Mouse (Mus musculus) v-Abl transformed pro-B cells (cell line): ENCODE data around the gene Hist1h2ad.
"Not testable (repeated sequence)": the region's sequence is repeated elsewhere in the genome, so short reads cannot be mapped to it uniquely, and the experiment has no call there.

Experiments
- in situ Hi-C, 2 experiments: fragments of 400-800 bp; cut with MboI; formaldehyde crosslinking; loops; one replicate each; pipeline ENCODE4 v1.15.1; 2025; ENCODE audit not compliant: unreplicated experiment in 2 of 2

The Hist1h2ad gene

DNA sequence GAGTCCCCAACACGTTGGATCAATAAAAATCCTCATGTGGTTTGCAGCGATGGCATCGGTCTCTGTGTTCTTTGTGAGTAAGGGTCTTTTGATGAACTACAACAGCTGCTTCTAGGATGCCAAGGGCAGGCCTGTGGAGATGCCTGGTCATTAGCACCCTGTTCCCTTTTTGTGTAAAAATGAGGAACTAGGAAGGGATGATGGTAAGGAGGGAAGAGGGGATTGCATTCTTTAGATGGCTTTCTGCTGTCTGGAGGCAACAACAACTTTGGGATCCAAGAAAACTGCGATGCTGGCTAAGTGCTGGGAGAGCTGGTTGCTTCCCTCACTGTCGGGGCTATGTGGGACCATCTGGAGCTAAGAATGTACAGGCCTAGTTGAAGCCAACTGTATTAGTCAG, 35.9 kb upstream of the Hist1h2ad start:
- in situ Hi-C loops = no loop called here

DNA sequence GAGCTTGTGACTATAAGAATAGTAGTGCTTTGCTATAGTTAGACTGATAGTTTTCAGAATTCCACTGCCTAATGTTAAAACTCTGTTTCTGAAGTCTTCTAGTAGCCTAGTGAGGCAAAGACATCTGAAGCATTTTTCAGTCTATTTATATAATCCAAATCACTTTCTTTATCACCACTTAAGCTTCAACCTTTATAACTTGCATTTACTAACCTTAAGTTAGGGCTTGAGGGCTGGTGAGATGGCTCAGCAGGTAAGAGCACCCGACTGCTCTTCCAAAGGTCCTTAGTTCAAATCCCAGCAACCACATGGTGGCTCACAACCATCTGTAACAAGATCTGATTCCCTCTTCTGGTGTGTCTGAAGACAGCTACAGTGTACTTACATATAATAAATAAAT, 34.4 kb upstream of the Hist1h2ad start:
- in situ Hi-C loops = not testable (repeated sequence)

- in situ Hi-C loops = no loop called here
These were observed 32.7 kb upstream of the Hist1h2ad start for GRCm38 (mm10) chr13:23541497-23541896.

DNA sequence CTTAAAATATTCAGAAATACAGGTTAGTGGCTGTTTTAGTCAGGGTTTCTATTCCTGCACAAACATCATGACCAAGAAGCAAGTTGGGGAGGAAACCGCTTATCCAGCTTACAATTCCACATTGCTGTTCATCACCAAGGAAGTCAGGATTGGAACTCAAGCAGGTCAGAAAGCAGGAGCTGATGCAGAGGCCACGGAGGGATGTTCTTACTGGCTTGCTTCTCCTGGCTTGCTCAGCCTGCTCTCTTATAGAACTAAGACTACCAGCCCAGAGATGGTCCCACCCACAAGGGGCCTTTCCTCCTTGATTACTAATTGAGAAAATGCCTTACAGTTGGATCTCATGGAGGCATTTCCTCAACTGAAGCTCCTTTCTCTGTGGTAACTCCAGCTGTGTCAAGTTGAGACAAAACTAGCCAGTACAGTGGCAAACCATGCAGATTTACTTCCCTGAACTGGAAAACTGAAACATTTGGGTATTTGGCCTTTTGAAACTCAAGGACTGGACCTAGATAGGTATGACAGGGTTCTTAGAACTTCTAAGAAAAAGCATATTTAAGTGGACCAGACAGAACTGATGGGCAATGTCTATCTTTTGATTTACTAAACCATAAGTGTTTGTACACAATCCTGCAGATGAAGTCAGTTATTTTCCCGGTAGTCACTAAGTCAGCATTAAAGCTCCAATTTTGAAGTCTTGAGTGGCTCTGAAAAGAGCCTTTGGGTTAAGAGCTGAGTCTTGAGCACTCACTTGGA, 31.8 kb upstream of the Hist1h2ad start:
- in situ Hi-C loops = not testable (repeated sequence)

DNA sequence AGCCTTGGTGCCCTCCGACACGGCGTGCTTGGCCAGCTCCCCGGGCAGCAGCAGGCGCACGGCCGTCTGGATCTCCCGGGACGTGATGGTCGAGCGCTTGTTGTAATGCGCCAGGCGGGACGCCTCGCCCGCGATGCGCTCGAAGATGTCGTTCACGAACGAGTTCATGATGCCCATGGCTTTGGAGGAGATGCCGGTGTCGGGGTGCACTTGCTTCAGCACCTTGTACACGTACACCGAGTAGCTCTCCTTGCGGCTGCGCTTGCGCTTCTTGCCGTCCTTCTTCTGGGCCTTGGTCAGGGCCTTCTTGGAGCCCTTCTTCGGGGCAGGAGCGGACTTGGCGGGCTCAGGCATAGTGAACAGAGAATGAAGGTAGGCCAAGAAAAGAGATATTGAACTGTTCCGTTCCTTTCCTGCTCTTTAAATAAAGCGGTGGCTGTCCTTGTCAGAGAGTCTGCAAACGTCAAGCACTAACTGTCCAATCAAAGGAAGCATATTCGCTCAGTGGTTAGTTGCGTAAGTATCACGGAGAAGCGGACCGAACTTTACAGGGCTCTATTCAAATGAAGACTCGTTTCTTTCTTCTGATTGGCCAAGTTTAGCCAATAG, 31.1 kb upstream of the Hist1h2ad start, which contains the start of gene Hist1h2bh:
TSS of gene Hist1h2bh (minus strand) at position 394 of the 609 bp plus-strand sequence.
- in situ Hi-C loops = not testable (repeated sequence)

DNA sequence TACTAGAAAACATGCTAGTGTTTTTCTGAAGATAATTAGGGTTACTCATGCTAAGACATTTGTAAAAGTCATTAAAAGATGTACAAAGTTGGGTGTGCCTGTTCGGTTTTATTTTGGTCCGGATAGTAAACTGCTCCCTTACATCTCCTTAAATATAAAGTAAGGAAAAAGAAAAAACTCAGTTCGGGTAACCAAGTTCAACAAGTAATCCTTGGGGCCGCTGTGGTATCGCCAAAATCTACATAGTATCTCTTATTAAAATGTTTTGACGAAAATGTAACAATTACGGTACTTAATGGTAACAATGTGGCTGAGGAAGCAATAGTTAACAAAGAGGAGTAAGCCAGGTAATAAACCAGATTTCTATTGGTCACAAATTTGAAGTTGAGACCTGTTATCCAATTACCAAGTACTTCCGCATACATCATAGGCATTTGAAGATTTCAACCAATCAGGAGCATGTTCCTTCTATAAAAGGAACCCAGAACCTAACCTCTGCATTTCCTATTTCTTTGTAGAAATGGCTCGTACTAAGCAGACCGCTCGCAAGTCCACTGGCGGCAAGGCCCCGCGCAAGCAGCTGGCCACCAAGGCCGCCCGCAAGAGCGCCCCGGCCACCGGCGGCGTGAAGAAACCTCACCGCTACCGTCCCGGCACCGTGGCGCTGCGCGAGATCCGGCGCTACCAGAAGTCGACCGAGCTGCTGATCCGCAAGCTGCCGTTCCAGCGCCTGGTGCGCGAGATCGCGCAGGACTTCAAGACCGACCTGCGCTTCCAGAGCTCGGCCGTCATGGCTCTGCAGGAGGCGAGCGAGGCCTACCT, 30.0 kb upstream of the Hist1h2ad start, which contains the start of gene Hist1h3f:
TSS of gene Hist1h3f (plus strand) at position 88 of the 822 bp plus-strand sequence.
- in situ Hi-C loops = no loop called here

GRCm38 (mm10) chr13:23544787-23545120, 29.4 kb upstream of the Hist1h2ad start:
- in situ Hi-C loops = not testable (repeated sequence)

DNA sequence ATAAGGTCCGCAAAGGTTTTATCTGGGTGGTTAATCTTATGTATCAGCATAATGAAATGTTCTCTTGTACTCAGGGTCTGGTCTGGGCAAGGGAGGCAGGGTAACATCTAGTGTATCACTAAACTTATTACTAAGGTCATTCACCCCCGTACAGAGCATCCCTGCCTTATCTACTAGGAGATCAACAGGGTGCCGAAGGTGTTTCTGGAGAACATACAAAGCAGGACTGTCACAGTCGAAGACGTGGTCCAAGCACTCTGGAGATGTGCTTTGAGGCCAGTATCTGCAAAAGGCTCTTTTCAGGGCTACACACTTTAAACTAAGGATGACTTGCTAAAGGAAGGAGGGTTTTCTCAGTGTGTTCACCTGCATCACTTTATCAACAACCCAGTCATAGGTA, 27.5 kb upstream of the Hist1h2ad start:
- in situ Hi-C loops = no loop called here

DNA sequence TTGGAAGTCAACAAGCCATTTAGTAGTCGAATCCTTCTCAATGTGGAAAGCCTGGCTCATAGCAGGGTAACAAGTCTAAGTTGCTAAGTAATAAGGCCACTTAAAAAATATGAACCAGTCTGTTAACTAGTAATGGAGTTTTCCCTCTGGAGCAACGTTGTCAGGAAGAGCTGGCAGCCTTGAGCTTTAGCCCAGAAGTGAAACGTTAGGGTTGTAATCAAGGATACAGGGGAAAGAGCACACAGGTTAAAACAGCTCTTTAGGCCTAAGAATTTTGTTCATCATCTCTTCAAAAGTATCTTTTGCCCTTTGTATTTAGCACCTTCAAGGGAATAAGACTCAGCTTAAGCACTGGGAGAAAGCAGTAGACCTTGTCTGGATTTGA, 23.4 kb upstream of the Hist1h2ad start:
- in situ Hi-C loops = loop anchor here (5.0 to 25.0 kb wide), 5 partner anchors 144 to 1796 kb away; partner anchors contain the start of genes Hist1h1t (in 1 of the 2), Hist1h2ak (in 1 of the 2), Hist1h2bb (in 1 of the 2) and Hist1h2bn (in 1 of the 2)

- in situ Hi-C loops = loop anchor here (5.0 to 25.0 kb wide), 5 partner anchors 144 to 1796 kb away; partner anchors contain the start of genes Hist1h1t (in 1 of the 2), Hist1h2ak (in 1 of the 2), Hist1h2bb (in 1 of the 2) and Hist1h2bn (in 1 of the 2)
These were observed 22.9 kb upstream of the Hist1h2ad start, which contains the start of gene Hist1h4f for GRCm38 (mm10) chr13:23551146-23551834. Gene Hist1h4f, minus strand, starts transcription at chr13:23551648.

DNA sequence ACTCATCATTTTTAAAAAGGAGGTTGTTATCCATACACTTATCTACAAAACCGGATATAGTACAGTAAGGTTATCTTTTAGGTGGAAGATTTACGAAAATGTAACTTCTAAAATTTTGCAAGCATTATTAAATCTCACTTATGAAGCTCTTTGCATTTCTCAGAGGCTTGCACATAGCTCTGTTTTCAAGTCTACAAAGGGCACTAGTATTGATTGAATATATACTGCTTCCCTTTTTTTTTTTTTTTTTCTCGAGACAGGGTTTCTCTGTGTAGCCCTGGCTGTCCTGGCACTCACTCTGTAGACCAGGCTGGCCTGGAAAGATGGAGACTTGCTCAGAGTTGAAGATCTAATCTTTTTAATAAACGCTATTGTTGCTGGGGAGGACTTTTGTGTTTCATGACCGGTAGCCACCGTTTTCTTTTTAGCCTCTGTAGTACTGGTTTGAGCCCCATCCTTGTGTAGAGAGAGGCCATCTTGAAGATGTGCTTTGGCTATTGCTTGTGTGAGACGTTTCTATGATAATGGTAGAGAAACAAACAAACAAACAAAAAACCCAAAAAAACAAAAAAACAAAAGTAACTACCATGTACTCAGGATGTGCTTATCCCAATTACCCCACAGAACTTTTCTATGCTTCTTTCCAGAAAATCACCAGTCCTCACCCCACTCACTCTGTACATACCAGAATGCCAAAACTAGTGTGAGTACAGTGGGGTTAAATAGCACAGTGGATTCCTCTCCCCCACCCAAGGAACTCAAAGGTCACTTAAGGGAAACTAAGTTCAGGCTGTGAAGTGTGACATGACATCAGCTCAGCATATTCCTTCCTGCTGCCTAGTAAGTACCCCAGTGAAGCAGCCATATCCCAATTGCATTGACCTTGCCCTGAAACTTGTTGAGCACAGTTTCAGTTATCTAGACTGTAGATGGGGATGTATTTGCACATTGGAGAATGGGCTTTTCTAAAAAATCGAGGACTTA, 22.0 kb upstream of the Hist1h2ad start:
- in situ Hi-C loops = loop anchor here (5.0 to 25.0 kb wide), 5 partner anchors 143 to 1797 kb away; partner anchors contain the start of genes Hist1h1t (in 1 of the 2), Hist1h2ak (in 1 of the 2), Hist1h2bb (in 1 of the 2) and Hist1h2bn (in 1 of the 2)

DNA sequence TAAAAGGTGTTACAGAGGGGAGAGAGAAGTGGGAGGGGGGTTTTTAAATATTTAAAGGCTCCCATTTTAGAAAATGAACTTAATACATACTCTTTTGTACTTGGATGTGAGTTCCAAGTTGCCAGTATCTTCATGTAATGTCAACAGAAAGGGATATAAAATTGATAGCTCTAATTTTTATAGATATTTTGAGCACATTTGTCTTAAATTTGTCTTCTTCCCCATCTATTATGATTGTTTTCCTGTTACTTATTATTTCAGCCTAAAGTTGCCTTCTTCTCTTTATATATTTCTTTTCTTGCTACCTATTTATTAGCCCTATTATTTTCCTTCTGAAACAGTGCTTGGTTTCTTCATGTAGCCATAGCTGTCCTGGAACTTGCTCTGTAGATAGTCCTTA, 21.2 kb upstream of the Hist1h2ad start, which contains the start of gene Hist1h1d:
TSS of gene Hist1h1d (plus strand) at position 301 of the 400 bp plus-strand sequence.
- in situ Hi-C loops = loop anchor here (5.0 to 25.0 kb wide), 5 partner anchors 142 to 1798 kb away; partner anchors contain the start of genes Hist1h1t (in 1 of the 2), Hist1h2ak (in 1 of the 2), Hist1h2bb (in 1 of the 2) and Hist1h2bn (in 1 of the 2)

- in situ Hi-C loops = loop anchor here (5.0 to 25.0 kb wide), 5 partner anchors 140 to 1800 kb away; partner anchors contain the start of genes Hist1h1t (in 1 of the 2), Hist1h2ak (in 1 of the 2), Hist1h2bb (in 1 of the 2) and Hist1h2bn (in 1 of the 2)
These were observed 19.8 kb upstream of the Hist1h2ad start for GRCm38 (mm10) chr13:23554393-23554792.

- in situ Hi-C loops = loop anchor here (5.0 to 25.0 kb wide), 5 partner anchors 140 to 1800 kb away; partner anchors contain the start of genes Hist1h1t (in 1 of the 2), Hist1h2ak (in 1 of the 2), Hist1h2bb (in 1 of the 2) and Hist1h2bn (in 1 of the 2)
These were observed 19.0 kb upstream of the Hist1h2ad start for GRCm38 (mm10) chr13:23554925-23555838.

GRCm38 (mm10) chr13:23555839-23556416, 18.3 kb upstream of the Hist1h2ad start:
- in situ Hi-C loops = loop anchor here (10.0 to 25.0 kb wide), 4 partner anchors 139 to 1801 kb away; partner anchors contain the start of genes Hist1h1t (in 1 of the 2), Hist1h2ak (in 1 of the 2), Hist1h2bb (in 1 of the 2) and Hist1h2bn (in 1 of the 2)

DNA sequence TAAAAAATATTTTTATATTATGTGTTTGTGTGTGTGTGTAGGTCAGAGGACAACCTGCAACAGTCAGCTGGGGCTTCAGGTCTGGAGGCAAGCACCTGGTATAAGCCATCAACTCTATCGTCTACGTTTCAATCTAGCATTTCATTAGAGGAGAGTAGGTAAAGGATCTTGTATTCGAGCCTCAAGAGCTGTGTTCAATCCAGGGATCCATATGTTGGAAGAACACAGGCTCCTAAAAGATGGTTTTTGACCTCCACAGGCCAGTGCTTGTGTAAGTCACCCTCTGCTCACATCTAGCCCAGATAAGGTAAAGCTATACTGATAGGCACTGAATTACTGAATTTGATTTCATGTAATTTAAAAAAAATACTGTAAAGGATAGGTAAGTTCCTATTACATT, 17.3 kb upstream of the Hist1h2ad start:
- in situ Hi-C loops = loop anchor here (10.0 to 25.0 kb wide), 4 partner anchors 138 to 1802 kb away; partner anchors contain the start of genes Hist1h1t (in 1 of the 2), Hist1h2ak (in 1 of the 2), Hist1h2bb (in 1 of the 2) and Hist1h2bn (in 1 of the 2)
